Mouse (Mus musculus): ENCODE results near the gene Kif5a.

GRCm38 (mm10) chr10:127287271-127287935 is 24.3 kb upstream of the Kif5a start:
- TF ChIP-seq CTCF (IDR thresholded peaks at IDR 0.05; ENCODE audit: low read depth, low read length), result no peak
- TF ChIP-seq TAL1 (conservative IDR thresholded peaks at IDR 0.05; ENCODE audit: low read depth, low read length), result no peak
- no peak for TF ChIP-seq GATA1 (IDR thresholded peaks at IDR 0.05; ENCODE audit: borderline replicate concordance, low read length)
- no peak for TF ChIP-seq POLR2AphosphoS5 (IDR thresholded peaks at IDR 0.05; ENCODE audit: insufficient replicate concordance, low read depth, low read length)
- no peak for TF ChIP-seq GATA2 (IDR thresholded peaks at IDR 0.05; ENCODE audit: borderline replicate concordance, low read depth, low read length)
